Mouse (Mus musculus): ENCODE data around the gene Polr2l. TPM values are rescaled to one million over a fixed set of nuclear protein-coding genes. Genes with fewer than 3 reads are reported as not detected.

The Polr2l gene
- polyA plus RNA-seq, 1 experiment from 2014 or later, result 74.3 TPM

DNA sequence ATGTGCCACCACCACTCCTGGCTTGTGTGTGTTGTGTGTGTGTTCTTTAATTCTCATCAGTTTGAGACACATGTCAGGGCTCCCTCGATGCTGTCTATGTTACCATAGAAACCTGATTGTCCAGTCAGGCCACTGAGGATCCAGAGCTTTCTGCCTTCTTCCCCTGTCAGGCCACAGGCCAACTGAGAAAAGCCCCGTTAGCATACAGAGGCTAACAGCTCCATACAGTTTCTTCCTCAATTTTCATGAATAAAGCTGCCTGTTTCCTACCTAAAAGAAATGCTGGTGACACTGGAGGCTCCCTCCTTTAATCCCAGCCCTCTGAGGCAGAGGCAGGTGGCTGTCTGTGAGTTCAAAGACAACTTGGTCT is 38.4 kb downstream of the Polr2l start:
- H3K4me3 ChIP-seq (ENCODE audit: low read depth, low read length), result peak overlapping the region; percentile 70
- TF ChIP-seq CTCF (IDR thresholded peaks at IDR 0.05; ENCODE audit: low read depth), result no peak
- WGBS, result 38% methylated on average over 2 of the region's 2 CpGs
- peak overlapping the region; percentile 76; the same call in 1 of the 2 replicates for H3K9ac ChIP-seq
- peak overlapping the region; percentile 96 for H3K4me2 ChIP-seq
- H3K4me1 ChIP-seq (ENCODE audit: insufficient read depth), result peaks cover 20% of the 10 kb centered on the region; the same call in 1 of the 2 replicates
- H3K36me3 ChIP-seq (ENCODE audit: insufficient read depth), result peaks cover 50% of the 10 kb centered on the region
- H3K9me3 ChIP-seq (ENCODE audit: low read depth, low read length), result no peaks in the 10 kb centered on the region
- no peak for DNase-seq
- H3K27ac ChIP-seq (ENCODE audit: low read depth), result no peak overlapping the region
- no peaks in the 10 kb centered on the region for H3K27me3 ChIP-seq (ENCODE audit: insufficient read depth, low read length)
- ATAC-seq (ENCODE audit: insufficient read depth), result no peak

GRCm38 (mm10) chr7:141435856-141436522 is 38.9 kb downstream of the Polr2l start:
- Histone ChIP-seq H3K9ac (no peak overlapping the region), H3K27ac (ENCODE audit: low read depth) (no peak overlapping the region), H3K4me2 (peak overlapping the region; percentile 96), H3K36me3 (ENCODE audit: insufficient read depth) (peaks cover 55% of the 10 kb centered on the region), H3K4me1 (ENCODE audit: insufficient read depth) (peaks cover 20% of the 10 kb centered on the region; the same call in 1 of the 2 replicates), H3K4me3 (ENCODE audit: low read depth, low read length) (peak overlapping the region; percentile 70; the same call in 1 of the 2 replicates), H3K9me3 (ENCODE audit: low read depth, low read length) (no peaks in the 10 kb centered on the region), H3K27me3 (ENCODE audit: insufficient read depth, low read length) (no peaks in the 10 kb centered on the region)
- WGBS, result 79% methylated on average over 9 of the region's 9 CpGs
- ATAC-seq (ENCODE audit: insufficient read depth) (no peak), DNase-seq (no peak)
- TF ChIP-seq CTCF (IDR thresholded peaks at IDR 0.05; ENCODE audit: low read depth), result no peak

DNA sequence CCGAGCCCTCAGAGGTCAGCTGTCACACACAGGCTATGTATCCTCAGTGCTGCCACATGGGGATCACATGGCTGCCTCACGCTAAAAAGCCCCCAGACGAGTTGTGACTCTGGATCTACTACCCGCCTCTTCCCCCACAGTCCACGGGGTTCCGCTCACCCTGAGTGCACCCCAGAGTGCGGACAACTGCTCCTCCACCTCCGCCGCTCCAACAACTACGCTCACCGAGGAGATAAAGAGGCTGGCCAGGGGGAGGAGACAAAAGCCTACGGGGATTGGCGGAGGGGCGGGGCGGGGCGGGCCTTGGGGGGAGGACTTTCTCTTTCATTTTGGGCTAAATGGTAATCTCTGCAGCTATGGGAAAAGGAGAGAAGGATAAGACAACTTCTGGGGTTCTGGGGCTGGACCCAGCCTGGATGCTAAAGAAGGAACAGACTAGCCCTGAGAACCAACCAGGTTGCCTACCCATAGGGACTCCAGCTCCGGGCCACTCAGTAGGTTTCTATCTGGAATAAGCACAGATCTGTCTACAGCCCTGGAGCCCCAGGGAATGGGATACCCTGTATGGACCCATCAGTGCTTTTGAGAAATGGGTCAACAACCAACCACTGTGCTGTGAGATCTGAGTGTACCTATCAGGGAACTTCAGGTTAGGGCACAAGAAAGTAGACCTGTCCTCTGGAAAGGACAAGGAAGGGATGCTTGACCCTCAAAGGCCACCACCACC is 39.6 kb downstream of the Polr2l start:
- peak overlapping the region; percentile 70 for H3K4me2 ChIP-seq
- no peaks in the 10 kb centered on the region for H3K9me3 ChIP-seq (ENCODE audit: low read depth, low read length)
- peak; percentile 26 for ATAC-seq (ENCODE audit: insufficient read depth)
- H3K27me3 ChIP-seq (ENCODE audit: insufficient read depth, low read length), result no peaks in the 10 kb centered on the region
- peak overlapping the region; percentile 37 for H3K4me3 ChIP-seq (ENCODE audit: low read depth, low read length)
- peak; percentile 73 for DNase-seq
- peaks cover 20% of the 10 kb centered on the region; the same call in 1 of the 2 replicates for H3K4me1 ChIP-seq (ENCODE audit: insufficient read depth)
- peaks cover 56% of the 10 kb centered on the region for H3K36me3 ChIP-seq (ENCODE audit: insufficient read depth)
- H3K27ac ChIP-seq (ENCODE audit: low read depth), result no peak overlapping the region
- peak overlapping the region; percentile 51 for H3K9ac ChIP-seq
- TF ChIP-seq CTCF (IDR thresholded peaks at IDR 0.05; ENCODE audit: low read depth), result no peak
- WGBS, result 4% methylated on average over 17 of the region's 17 CpGs

DNA sequence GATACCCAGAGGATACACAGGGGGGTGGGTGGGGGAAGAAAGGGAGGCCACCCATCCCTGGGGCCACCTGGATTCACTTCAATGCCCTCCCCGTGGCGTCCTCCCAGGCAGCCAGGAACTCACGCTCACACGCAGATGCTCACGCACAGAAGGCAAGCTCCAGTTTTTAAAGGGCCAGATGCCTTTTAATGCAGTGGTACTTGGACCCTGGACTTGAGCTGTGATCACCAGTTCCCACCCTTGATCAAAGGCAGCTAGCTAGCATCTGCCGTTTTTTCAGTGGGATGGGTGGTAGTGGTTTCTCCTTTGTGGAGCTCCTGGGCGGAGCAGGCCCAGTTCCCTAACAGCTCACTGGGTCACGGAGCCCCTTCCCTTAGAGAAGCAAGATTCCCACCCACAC is 40.5 kb downstream of the Polr2l start:
- H3K27ac ChIP-seq (ENCODE audit: low read depth), result no peak overlapping the region; the same call in 1 of the 2 replicates
- peaks cover 20% of the 10 kb centered on the region; the same call in 1 of the 2 replicates for H3K4me1 ChIP-seq (ENCODE audit: insufficient read depth)
- 13% methylated on average over 8 of the region's 8 CpGs for WGBS
- no peaks in the 10 kb centered on the region for H3K27me3 ChIP-seq (ENCODE audit: insufficient read depth, low read length)
- peak overlapping the region; percentile 37 for H3K4me3 ChIP-seq (ENCODE audit: low read depth, low read length)
- no peaks in the 10 kb centered on the region for H3K9me3 ChIP-seq (ENCODE audit: low read depth, low read length)
- peak overlapping the region; percentile 70 for H3K4me2 ChIP-seq
- ATAC-seq (ENCODE audit: insufficient read depth) (no peak), DNase-seq (peak; percentile 72)
- H3K9ac ChIP-seq, result peak overlapping the region; percentile 51
- no peak for TF ChIP-seq CTCF (IDR thresholded peaks at IDR 0.05; ENCODE audit: low read depth)
- peaks cover 50% of the 10 kb centered on the region for H3K36me3 ChIP-seq (ENCODE audit: insufficient read depth)

- DNase-seq, result no peak
- 66% methylated on average over 15 of the region's 15 CpGs for WGBS
- Histone ChIP-seq H3K4me3 (ENCODE audit: low read depth, low read length) (peak overlapping the region; percentile 37), H3K4me1 (ENCODE audit: insufficient read depth) (peaks cover 20% of the 10 kb centered on the region; the same call in 1 of the 2 replicates), H3K9ac (peak overlapping the region; percentile 51), H3K27me3 (ENCODE audit: insufficient read depth, low read length) (no peaks in the 10 kb centered on the region), H3K9me3 (ENCODE audit: low read depth, low read length) (no peaks in the 10 kb centered on the region), H3K4me2 (peak overlapping the region; percentile 70), H3K27ac (ENCODE audit: low read depth) (no peak overlapping the region), H3K36me3 (ENCODE audit: insufficient read depth) (peaks cover 42% of the 10 kb centered on the region)
- ATAC-seq (ENCODE audit: insufficient read depth), result no peak
- TF ChIP-seq CTCF (IDR thresholded peaks at IDR 0.05; ENCODE audit: low read depth), result no peak
These were observed 41.2 kb downstream of the Polr2l start for GRCm38 (mm10) chr7:141433517-141434400.

DNA sequence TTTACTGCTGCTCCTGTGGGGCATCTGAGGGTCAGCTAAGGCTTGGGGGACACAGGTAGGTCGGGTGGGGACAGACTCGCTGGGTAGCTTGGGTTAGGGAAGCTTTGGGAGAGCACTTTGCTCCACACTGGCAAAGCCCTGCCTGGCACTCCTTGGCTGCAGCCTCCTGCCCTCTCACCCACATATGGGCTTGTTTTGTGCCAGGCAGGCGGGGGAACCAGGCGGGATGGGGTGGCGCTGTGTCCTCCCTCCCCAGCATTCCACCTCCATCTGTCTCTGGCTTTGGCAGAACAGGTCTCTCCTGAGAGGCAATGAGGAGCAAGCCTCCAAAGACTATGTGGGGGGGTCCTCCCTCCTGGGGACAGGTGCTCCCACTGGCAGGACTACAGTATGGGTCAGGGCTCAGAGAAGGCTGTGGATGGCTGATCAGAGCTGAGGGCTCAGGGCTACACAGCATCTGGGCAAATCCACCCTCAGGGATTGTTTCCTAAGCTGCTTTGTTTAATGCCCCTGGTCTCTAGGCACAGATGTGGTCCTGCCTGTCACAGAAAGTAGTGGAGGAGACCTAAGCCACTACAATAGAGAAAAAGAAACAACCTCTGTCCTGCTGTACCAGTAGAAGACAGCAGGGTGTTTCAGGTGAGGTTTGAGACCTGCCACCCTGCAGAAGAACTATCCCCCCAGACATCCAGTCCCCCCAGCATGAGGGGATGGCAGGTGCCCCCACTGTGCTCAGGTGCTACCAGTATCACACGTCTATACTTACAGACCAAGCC is 42.0 kb downstream of the Polr2l start:
- no peak for TF ChIP-seq CTCF (IDR thresholded peaks at IDR 0.05; ENCODE audit: low read depth)
- H3K27me3 ChIP-seq (ENCODE audit: insufficient read depth, low read length), result no peaks in the 10 kb centered on the region
- H3K4me3 ChIP-seq (ENCODE audit: low read depth, low read length), result no peak overlapping the region
- no peaks in the 10 kb centered on the region for H3K9me3 ChIP-seq (ENCODE audit: low read depth, low read length)
- H3K36me3 ChIP-seq (ENCODE audit: insufficient read depth), result peaks cover 35% of the 10 kb centered on the region
- no peak overlapping the region for H3K27ac ChIP-seq (ENCODE audit: low read depth)
- no peak overlapping the region for H3K4me2 ChIP-seq
- DNase-seq, result no peak
- H3K9ac ChIP-seq, result no peak overlapping the region
- no peak for ATAC-seq (ENCODE audit: insufficient read depth)
- peaks cover 20% of the 10 kb centered on the region; the same call in 1 of the 2 replicates for H3K4me1 ChIP-seq (ENCODE audit: insufficient read depth)
- WGBS, result 91% methylated on average over 6 of the region's 6 CpGs
